Mouse (Mus musculus) heart, adult 2 months (tissue): Measurements from ENCODE around the gene P3h2. TPM values are rescaled to one million over a fixed set of nuclear protein-coding genes. Genes with fewer than 3 reads are reported as not detected.

ENCODE experiments used
- DNase-seq, 2 experiments: peaks; one replicate each; pipeline ENCODE4 v3.0.0; 2021
- H3K27ac ChIP-seq: fragments of 200-600 bp; 2 replicates; pipeline ENCODE4 v1.8.1; 2022
- H3K27me3 ChIP-seq: fragments of 200-500 bp; 2 replicates; pipeline ENCODE4 v1.6.1; 2012; ENCODE audit warnings: mild to moderate bottlenecking, low read length, inconsistent platforms, mixed read lengths; ENCODE audit not compliant: control insufficient read depth, insufficient read depth
- H3K36me3 ChIP-seq: fragments of 200-500 bp; 2 replicates; pipeline ENCODE4 v1.6.1; 2012; ENCODE audit warnings: low read length, inconsistent platforms; ENCODE audit not compliant: control insufficient read depth, insufficient read depth
- H3K4me1 ChIP-seq: fragments of 200-500 bp; 2 replicates; pipeline ENCODE4 v1.6.1; 2011; ENCODE audit warnings: low read length; ENCODE audit not compliant: control insufficient read depth, insufficient read depth
- H3K4me3 ChIP-seq: fragments of 200-600 bp; 2 replicates; pipeline ENCODE4 v1.8.1; 2022
- H3K79me2 ChIP-seq: fragments of 200-500 bp; replicated peaks from 2 replicates; pipeline ENCODE4 v1.6.1; 2012; ENCODE audit warnings: mild to moderate bottlenecking, inconsistent platforms, low read length, moderate library complexity, mixed read lengths; ENCODE audit not compliant: control insufficient read depth, insufficient read depth
- H3K9ac ChIP-seq: fragments of 200-500 bp; 2 replicates; pipeline ENCODE4 v1.6.1; 2012; ENCODE audit warnings: low read depth, mild to moderate bottlenecking, control low read depth, inconsistent platforms, low read length, mixed read lengths
- CTCF ChIP-seq: fragments of 200-600 bp; IDR thresholded peaks from 2 replicates; pipeline ENCODE4 v1.8.1; 2022; ENCODE audit warnings: antibody characterized with exemption, mild to moderate bottlenecking, moderate library complexity
- EP300 ChIP-seq: fragments of 200-500 bp; IDR thresholded peaks from 2 replicates; pipeline ENCODE4 v1.6.1; 2011; ENCODE audit warnings: low read depth, low read length, control low read depth; ENCODE audit not compliant: insufficient read depth
- POLR2A ChIP-seq: fragments of 200-500 bp; IDR thresholded peaks from 2 replicates; pipeline ENCODE4 v1.6.1; 2011; ENCODE audit warnings: mild to moderate bottlenecking, low read depth, low read length, control low read depth; ENCODE audit not compliant: insufficient read depth
- WGBS: fragments of 180-500 bp; shearing (Covaris S2); methylation state at CpG from one replicate; pipeline ENCODE4 v1.1.7; 2018; 5-methylcytosine and 5-hydroxymethylcytosine counted together
- intact Hi-C: fragments of 180-260 bp; cut with DNase I; formaldehyde crosslinking; loops from one replicate; pipeline ENCODE4 v1.15.1; 2025
- long read RNA-seq: library from polyadenylated mRNA; stranded (forward); transcript quantifications from one replicate; pipeline ENCODE4 v2.0.0, GENCODE M21; 2021
- polyA plus RNA-seq: library from polyadenylated mRNA; depleted of rRNA; stranded (reverse); fragments of >200 nt; gene quantifications from 2 replicates; pipeline ENCODE4 v1.2.3, GENCODE M21; 2012; rRNA removed
- total RNA-seq, 2 experiments: library from RNA; stranded (reverse); gene quantifications; 2 replicates each; pipeline ENCODE4 v1.2.3; 2021

P3h2 gene
- total RNA-seq = 1 to 10 TPM; 4.2 to 4.3 TPM
- polyA plus RNA-seq = 1.2 and 1.6 TPM in 2 replicates
- long read RNA-seq, partial matches to known transcripts = 1 of 4 reads
- long read RNA-seq, other reads (novel, unspliced or antisense) = 0 of 4 reads

DNA sequence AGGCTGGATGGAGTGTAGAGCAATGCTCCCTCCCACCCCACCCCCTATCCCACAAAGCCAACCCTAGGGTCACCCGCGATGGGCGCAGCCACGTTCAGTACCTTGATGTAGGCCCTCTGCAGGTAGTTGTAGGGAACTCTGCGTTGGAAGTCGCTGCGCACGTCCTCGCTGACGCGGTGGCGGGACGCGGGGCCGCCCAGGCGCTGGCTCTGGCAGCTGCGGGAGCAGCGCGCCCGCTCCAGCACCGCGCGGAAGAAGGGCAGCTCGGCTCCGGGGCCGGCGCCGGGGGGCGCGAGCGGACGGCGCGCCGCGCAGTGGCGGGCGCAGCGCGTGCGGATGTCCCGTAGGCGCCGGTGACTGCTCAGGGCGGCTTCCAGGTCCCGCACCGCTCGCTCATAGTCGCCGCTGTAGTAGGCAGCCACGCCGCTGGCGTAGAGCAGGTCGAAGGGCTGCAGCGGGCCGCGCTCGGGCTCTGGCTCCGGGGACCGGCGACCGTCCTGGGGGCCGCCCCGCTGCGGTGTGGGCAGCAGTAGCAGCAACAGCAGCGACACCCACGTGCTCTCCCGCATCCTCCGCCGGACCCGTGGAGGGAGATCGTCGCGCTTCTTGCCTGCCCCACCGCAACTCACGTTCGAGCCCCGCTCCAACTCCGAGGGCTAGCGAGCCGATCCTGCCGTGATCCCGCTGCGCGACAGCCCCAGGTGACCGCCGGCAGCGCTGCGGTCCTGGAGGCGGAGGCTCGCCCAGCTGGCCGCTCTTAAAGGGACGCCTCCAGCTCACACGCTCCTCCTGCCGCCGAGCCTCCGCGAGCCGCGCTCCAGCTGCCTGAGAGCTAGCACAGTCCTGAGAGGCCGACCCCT is at the start of gene P3h2:
Gene P3h2 (minus strand): TSS at position 670 of the 860 bp plus-strand sequence.
- H3K4me1 ChIP-seq = peaks cover 2% of the 10 kb centered on the region; the same call in 1 of the 2 replicates
- intact Hi-C loops = loop anchor here (5.0 kb wide), 2 partner anchors 78 to 118 kb away; no protein-coding TSS in a partner anchor
- H3K9ac ChIP-seq = peak within 1 kb of the TSS; percentile 78
- 2% methylated on average over 100 of the region's 101 CpGs for WGBS
- DNase-seq = peak; percentile 77 to 79
- peak; percentile 27; the same call in 1 of the 2 replicates for TF ChIP-seq CTCF
- TF ChIP-seq POLR2A = no peak
- peak within 1 kb of the TSS; percentile 83 for H3K4me3 ChIP-seq
- no peaks in the 10 kb centered on the region for H3K79me2 ChIP-seq
- H3K36me3 ChIP-seq = no peaks in the 10 kb centered on the region
- no peaks in the 10 kb centered on the region; the same call in 1 of the 2 replicates for H3K27me3 ChIP-seq
- H3K27ac ChIP-seq = peak within 1 kb of the TSS; percentile 54

GRCm38 (mm10) chr16:26152258-26152657 is 46.7 kb upstream of the P3h2 start:
- Histone ChIP-seq H3K27ac (no peak overlapping the region), H3K4me3 (no peak overlapping the region), H3K36me3 (no peaks in the 10 kb centered on the region), H3K79me2 (no peaks in the 10 kb centered on the region), H3K27me3 (no peaks in the 10 kb centered on the region), H3K4me1 (no peaks in the 10 kb centered on the region), H3K9ac (no peak overlapping the region)
- intact Hi-C loops = no loop called here
- no peak for TF ChIP-seq EP300
- TF ChIP-seq CTCF = no peak
- TF ChIP-seq POLR2A = no peak
- DNase-seq = no peak
- 92% methylated on average over 2 of the region's 2 CpGs for WGBS

GRCm38 (mm10) chr16:26150943-26151342 is 45.4 kb upstream of the P3h2 start:
- H3K4me1 ChIP-seq = no peaks in the 10 kb centered on the region
- no peak for TF ChIP-seq POLR2A
- DNase-seq = no peak
- no peaks in the 10 kb centered on the region for H3K27me3 ChIP-seq
- intact Hi-C loops = no loop called here
- no peak overlapping the region for H3K27ac ChIP-seq
- no peaks in the 10 kb centered on the region for H3K79me2 ChIP-seq
- H3K4me3 ChIP-seq = no peak overlapping the region
- WGBS = 86% methylated on average over 1 of the region's 1 CpGs
- H3K9ac ChIP-seq = no peak overlapping the region
- no peaks in the 10 kb centered on the region for H3K36me3 ChIP-seq

DNA sequence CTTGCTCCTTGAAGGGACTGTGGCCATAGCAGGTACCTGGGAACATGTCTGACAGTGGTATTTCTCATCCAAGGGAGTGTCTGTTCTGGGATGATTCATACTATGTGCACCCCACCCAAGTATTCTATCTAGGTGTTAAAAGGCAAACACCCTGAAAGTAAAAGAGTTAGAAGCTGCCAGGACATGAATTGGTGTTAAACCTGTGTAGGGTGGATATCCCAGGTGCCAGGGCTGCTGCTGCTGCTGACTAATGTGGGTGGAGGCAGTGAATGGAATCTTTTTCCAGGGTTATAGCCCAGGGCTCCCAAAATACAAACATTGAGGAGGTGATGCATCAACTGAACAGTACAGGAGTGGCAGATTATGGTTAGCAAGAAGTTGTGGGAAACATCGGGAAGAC is 41.3 kb upstream of the P3h2 start:
- WGBS = 84% methylated on average over 1 of the region's 1 CpGs
- Histone ChIP-seq H3K9ac (no peak overlapping the region), H3K4me1 (no peaks in the 10 kb centered on the region), H3K4me3 (no peak overlapping the region), H3K27me3 (no peaks in the 10 kb centered on the region), H3K79me2 (no peaks in the 10 kb centered on the region), H3K36me3 (no peaks in the 10 kb centered on the region), H3K27ac (no peak overlapping the region)
- DNase-seq = no peak
- intact Hi-C loops = no loop called here
- TF ChIP-seq POLR2A (no peak), CTCF (no peak), EP300 (no peak)

DNA sequence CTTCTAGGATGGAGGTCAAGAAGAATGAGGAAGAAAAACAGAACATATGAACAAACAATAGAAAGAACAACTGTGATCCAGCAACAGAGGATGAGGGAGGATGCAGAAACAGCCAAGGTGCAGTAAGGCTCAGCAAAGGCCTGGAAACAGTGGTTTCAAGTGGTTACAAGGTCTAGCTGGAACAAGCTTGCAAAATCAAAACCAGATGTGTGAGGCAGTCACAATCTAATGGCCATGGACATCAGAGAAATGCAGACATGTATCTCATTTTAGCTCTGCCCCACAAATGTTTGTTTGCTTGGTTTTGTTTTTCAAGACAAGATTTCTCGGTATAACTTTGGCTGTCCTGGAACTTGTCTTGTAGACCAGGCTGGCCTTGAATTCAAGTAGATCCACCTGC is 25.5 kb upstream of the P3h2 start:
- Histone ChIP-seq H3K9ac (no peak overlapping the region), H3K36me3 (no peaks in the 10 kb centered on the region), H3K79me2 (no peaks in the 10 kb centered on the region), H3K4me3 (no peak overlapping the region), H3K4me1 (no peaks in the 10 kb centered on the region), H3K27me3 (no peaks in the 10 kb centered on the region), H3K27ac (no peak overlapping the region)
- 92% methylated on average over 1 of the region's 1 CpGs for WGBS
- DNase-seq = no peak
- intact Hi-C loops = no loop called here
- TF ChIP-seq EP300 (no peak), POLR2A (no peak), CTCF (no peak)

- Histone ChIP-seq H3K9ac (no peak overlapping the region), H3K79me2 (no peaks in the 10 kb centered on the region), H3K4me3 (no peak overlapping the region), H3K4me1 (peaks cover 2% of the 10 kb centered on the region; the same call in 1 of the 2 replicates), H3K27ac (no peak overlapping the region), H3K36me3 (no peaks in the 10 kb centered on the region), H3K27me3 (no peaks in the 10 kb centered on the region; the same call in 1 of the 2 replicates)
- intact Hi-C loops = loop anchor here (5.0 kb wide), 2 partner anchors 79 to 119 kb away; no protein-coding TSS in a partner anchor
- TF ChIP-seq CTCF = no peak
- no peak for TF ChIP-seq EP300
- no peak for TF ChIP-seq POLR2A
- 63% methylated on average over 5 of the region's 5 CpGs for WGBS
- no peak for DNase-seq
Measured at GRCm38 (mm10) chr16:26106618-26107017, 1.0 kb upstream of the P3h2 start.
